Mouse (Mus musculus) NIH3T3 (cell line): ENCODE data around the gene Themis2.
A peak's percentile ranks its signal among the peaks of the same experiment; 100 is the strongest.
"Not testable (repeated sequence)": the region's sequence is repeated elsewhere in the genome, so short reads cannot be mapped to it uniquely, and the experiment has no call there.

Experiments
- DNase-seq: peaks from one replicate; pipeline ENCODE4 v3.0.0-alpha.2; 2012; ENCODE audit warnings: low read depth

Gene Themis2

DNA sequence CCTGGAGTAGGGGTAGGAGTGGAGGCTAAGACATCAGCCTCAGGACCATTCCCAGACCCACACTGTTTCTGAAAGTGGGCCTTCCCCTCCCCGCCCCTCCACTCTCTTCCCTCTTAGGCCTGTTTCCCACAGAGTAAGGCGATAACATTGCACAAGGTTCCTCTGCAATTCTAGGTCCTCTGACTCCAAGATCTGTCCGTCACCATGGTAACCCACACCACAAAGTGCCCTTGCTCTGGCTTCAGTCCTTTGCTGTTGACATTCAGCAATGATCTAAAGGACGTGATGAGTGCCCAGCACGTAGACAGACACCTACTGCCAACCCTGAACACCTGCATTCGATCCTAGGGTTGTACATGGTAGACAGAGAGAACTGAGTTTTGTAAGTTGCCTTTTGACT, 43.2 kb downstream of the Themis2 start:
- DNase-seq, result no peak

DNA sequence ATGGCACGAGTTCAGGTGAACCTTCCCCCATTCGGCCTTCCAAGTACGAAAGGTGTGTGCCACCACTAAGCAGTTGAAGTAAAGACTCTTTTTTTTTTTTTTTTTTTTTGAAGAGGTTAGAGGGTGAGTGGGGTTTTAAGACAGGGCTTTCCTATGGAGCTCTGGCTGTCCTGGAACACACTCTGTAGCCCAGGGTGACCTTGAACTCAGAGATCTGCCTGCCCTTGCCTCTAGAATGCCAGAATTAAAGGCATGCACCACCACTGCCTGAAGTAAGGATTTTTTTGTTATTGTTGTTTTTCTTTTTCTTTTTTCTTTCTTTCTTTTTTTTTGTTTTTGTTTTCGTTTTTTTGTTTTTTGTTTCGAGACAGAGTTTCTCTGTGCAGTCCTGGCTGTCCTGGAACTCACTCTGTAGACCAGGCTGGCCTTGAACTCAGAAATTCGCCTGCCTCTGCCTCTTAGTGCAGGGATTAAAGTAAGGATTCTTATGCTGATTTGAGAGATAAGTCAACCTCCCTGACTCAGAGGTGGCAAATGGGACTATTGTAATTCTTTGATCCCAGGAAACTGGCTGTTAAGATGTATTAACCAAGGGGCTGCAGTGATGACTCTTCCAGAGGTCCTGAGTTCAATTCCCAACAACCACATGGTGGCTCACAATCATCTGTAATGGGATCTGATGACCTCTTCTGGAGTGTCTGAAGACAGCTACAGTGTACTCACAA, 46.8 kb downstream of the Themis2 start:
- no peak for DNase-seq

DNA sequence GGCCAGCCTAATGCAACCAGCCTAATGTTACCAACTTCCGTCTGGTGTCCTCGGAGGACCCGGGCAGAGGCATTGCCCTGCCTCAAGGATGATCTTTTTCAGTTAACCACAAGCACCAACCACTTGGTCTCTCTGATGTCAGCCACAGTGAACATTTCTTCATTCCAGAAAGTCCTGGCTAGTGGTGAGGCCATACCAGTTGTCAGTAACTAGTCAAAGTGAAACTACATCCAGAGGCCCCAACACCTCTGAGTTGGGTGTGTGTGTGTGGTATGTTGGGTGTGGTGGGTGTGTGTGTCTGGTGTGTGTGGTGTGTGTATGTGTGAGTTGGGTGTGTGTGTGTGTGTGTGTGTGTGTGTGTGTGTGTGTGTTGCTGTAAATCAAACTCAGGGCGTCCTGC, 47.4 kb downstream of the Themis2 start:
- DNase-seq, result no peak

DNA sequence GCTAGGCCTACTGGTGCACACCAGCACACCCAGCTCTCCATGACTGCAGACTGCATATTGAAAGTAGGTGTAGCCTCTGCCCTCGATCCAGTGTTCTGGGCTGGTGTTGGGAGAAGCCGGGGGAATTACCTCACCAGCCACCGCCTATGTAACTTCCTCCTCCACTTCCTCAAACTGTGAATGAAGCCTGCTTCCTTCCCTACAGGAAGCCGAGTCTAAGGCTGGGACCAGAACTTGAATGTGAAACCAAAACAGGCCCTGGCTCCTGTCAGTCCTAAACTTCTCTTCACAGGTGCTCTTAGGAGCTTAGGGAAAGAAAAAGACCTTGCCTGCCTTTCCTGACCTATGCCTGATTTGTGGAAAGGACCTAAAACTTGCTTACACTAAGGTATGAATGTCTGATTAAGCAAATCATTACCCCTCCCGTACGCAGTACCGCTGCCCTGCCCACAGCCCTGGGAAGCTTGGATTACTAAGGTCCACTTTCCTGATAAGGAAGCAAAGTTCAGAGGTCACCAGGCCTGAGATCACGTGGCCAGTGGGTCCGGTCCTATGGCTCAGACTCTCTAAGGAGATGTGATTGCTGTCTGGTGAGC, 48.4 kb downstream of the Themis2 start:
- DNase-seq, result no peak

DNA sequence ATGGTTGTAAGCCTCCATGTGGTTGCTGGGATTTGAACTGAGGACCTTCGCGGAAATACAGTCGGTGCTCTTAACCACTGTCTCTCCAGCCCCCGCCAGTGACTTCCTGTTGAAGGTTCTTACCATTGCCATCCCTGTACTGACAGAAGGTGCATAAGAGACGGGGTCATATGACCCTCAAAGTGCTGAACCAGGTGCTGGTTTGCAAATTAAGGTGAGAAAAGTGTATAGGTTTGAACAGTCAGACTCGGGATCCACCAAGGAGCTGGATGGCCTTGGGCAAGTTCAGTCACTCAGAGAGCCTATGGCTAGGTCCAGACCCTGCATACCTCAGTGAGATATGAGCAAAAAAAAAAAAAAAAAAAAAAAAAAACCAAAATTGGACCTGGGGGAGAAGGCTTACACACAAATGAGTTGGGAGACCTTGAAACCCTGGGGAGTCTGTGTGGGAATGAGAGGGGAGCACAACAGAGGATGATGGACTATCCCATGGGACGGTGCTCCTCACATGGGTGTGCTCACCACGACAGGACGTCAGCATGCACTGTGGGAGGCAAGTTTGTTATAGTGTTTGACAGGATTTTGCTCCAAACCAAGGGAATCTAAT, 49.2 kb downstream of the Themis2 start:
- no peak for DNase-seq

DNA sequence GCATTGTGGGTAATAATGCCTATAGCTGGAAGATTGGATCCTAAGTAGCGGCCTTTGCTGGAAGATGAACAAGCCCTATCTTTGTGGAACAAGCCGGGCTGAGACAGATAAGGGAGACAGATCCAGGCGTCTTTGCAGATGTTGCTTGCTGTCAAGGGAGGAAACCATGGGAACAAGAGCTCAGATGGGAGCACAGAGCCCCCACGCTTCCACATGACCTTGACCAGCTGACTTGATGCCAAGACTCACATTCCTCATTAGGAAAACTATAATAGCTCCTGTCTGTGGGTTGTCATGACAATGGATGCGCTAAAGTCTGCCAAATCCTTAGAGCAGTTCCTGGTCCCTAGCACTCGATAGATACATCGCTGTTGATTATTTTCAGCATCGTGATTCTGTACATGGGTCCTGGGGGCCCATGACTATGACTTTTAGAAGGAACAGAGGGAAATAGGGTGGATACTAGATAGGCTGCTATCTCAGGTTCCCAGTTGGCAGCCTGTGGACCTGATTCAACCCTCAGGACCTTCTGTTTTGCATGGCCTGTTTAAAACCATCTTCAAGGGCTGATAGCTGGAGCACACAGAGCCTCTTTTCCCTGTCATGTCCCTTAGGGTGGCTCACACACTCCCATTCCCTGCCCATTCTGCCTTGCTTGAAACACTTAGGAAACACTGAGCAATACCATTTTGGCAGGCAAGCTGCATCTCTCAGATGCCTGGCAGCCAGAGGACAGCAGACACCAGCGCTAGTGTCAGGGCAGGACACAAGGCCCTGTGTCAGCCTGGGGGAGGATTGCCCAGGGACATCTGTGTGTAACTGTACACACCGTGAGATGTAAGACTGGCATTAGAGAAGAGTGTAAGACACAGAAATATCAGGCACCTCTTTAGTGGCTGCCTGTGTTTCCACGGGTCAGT, 51.9 kb downstream of the Themis2 start:
- DNase-seq, result no peak

DNA sequence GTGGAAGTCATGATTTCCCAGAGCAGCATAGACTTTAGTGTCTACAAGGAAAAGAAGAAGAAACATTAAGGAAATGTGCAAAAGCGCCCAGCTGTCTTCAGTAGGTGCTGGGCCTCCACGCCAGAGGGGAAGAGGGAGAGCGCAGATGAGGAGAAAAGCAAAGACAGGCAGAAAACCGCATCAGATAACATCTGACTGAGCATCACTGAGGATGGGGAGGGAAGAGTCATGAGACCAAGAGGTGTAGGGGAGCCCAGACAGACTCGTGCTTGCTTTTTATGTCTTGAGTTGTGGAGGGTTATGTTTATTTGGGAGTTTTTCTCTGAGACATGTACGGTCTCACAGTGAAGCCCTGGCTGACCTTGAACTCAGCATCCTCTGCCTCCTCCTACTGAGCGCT, 54.7 kb downstream of the Themis2 start:
- no peak for DNase-seq

DNA sequence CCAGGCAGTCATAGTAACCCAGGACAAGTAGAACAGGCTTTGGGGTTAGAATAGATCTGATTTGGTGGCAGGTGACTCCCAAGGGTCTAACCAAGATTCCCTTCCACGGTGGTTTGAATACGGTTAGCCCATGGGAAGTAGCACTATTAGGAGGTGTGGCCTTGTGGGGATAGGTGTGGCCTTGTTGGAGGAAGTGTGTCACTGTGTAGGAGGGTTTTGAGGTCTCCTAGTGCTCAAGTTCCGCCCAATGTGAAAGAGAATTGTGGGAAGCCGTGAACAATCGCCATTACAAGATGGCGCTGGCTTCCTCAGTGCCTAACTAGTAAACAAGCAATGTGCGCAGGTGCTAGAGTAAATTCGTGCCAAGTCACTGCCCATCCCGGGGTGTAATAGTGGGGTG, 59.0 kb downstream of the Themis2 start:
- not testable (repeated sequence) for DNase-seq

DNA sequence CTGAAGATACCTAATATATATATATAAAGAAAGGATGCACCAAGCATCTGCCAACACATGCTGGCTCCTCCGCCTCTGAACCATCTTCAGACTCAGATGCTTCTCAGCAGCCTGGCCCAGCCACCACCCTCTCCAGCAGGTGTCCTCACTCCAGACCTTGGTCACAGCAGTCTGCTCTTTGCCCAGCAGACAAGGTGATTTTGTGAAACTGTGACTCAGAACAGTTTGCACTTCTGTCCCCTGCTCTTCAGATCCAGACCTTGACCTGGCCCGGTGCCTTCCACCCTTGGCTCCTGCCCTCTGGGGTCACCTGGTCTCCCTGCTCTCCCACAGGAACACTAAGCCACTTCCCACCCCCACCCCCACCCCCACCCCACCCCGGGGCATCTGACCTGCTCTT, 60.3 kb downstream of the Themis2 start:
- DNase-seq, result no peak

DNA sequence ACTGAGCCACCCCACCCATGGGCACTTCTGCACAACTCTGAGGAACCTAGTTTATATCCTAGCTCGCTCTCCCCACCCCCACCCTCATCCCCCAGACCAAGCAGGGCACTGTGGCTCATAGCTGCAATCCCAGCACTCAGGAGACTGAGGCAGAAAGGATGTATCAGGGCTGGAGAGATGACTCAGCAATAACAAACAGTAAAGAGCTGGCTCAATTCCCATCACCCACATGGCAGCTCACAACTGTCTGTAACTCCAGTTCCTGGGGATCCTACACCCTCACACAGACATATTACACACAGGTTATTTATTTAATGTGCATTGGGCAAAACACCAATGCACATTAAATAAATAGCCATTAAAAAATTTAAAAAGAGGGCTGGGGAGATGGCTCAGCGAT, 60.8 kb downstream of the Themis2 start:
- DNase-seq, result peak; percentile 72

DNA sequence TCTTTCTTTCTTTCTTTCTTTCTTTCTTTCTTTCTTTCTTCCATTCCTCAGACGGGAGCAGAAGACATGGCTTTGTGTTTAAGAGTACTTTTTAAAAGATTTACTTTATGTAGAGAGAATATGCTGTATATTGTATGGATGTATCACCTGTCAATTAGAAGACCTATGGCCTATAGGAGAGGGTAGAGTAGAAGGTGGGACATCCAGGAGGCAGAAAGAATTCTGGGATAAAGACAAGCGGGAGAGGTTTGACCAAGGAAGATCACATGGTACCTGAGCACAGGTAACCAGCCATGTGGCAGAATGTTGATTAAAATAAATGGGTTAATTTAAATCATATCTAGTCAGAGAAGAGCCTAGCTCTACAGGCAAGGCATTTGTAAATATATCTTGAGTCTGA, 61.4 kb downstream of the Themis2 start:
- no peak for DNase-seq

DNA sequence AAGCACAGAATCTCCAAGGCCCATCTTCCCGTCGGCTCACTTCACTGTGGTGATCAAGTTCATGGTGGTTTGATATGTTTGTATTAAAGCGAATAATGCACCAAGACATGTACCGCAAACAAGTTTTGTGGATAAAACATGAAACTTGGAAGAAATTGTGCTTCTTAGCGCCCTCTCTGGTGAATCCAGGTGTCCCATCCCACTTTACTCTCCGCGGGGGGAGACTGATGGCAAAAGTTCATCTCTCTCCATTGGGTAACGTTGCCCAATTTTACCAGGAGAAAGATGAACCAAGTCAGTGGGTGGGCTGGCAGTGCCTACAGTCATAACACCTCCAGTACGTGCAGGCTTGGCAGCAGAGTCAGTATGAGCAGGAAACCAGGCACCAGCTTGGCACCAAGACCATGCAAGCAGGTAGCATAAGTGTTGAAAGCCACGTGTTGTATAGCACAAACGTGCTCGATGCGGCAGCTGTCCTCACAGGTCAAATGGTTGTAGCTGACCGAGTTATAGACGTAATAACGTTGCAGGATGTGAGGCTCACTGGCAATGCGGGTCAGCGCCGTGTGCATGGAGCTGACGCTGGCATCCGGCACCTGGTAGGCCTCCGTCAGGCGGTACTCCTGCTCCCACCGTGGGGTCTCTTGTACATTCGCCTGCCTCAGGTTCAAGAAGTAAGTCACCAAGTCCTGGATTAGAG, 63.0 kb downstream of the Themis2 start:
- no peak for DNase-seq

DNA sequence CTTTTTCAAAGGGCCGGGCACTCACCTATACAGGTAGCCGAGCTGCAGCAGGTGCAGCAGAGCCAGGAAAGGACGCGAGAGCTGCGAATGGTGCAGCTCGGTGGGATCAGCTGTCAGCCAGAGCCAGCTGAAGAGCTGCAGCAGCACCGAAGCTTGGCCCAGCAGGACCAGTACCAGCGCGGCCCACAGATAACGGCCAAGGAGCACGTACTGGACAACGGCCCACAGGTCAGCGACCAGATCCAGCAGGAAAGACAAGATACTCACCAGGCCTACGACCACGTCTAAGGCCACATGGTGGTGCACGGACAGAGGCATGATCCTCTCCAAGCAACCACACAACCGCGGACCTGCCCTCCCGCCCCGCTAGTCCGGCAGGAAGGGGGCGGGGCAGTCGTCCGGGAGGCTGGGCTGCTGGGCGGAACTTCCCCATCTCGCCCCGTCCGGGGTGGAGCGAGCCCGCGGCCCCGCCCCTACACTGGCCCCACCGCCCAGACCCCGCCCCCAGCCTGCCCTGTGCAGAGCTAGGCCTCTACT, 64.0 kb downstream of the Themis2 start, which contains the start of gene Xkr8:
TSS of gene Xkr8 (minus strand) at position 399 of the 537 bp plus-strand sequence.
- peak; percentile 95 for DNase-seq
